Mouse (Mus musculus) embryonic fibroblast, embryonic 13.5 days (primary cell): ENCODE results near the gene I830077J02Rik.

ENCODE experiments used
- CTCF ChIP-seq: IDR thresholded peaks from 2 replicates; pipeline ENCODE4 v1.5.1; 2011; ENCODE audit warnings: mild to moderate bottlenecking, control low read depth, low read length, moderate library complexity, borderline replicate concordance; ENCODE audit not compliant: insufficient read depth
- POLR2A ChIP-seq: IDR thresholded peaks from 2 replicates; pipeline ENCODE4 v1.6.1; 2011; ENCODE audit warnings: low read depth, mild to moderate bottlenecking, control low read depth, low read length, moderate library complexity

DNA sequence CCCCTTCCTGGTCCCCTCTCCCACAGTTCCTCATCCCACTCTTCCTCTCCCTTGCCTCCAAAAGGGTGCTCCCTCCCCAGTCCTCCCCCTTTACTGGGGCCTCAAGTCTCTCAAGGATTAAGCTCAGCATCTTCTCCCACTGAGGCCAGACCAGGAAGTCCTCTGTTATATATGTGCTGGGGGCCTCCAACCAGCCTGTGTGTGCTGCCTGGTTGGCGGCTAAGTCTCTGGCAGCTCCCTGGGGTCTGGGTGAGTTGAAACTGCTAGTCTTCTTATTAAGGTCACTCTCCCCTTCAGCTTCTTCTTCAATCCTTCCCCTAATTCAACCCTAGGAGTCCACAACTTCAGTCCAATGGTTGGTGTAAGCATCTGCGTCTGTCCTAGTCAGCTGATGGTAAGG is 49.4 kb downstream of the I830077J02Rik start:
- no peak for TF ChIP-seq CTCF
- no peak for TF ChIP-seq POLR2A
